Mouse (Mus musculus): ENCODE data around the gene Tusc2.
"Not testable (repeated sequence)": the region's sequence is repeated elsewhere in the genome, so short reads cannot be mapped to it uniquely, and the experiment has no call there.

The Tusc2 gene

GRCm38 (mm10) chr9:107568331-107569261 is 5.5 kb downstream of the Tusc2 start:
- in situ Hi-C loops (cut with MboI): no loop called here

GRCm38 (mm10) chr9:107569270-107569669 is 6.2 kb downstream of the Tusc2 start:
- in situ Hi-C loops (cut with MboI): no loop called here

- in situ Hi-C loops (cut with MboI): no loop called here
Measured at GRCm38 (mm10) chr9:107570016-107570415, 7.0 kb downstream of the Tusc2 start.

- in situ Hi-C loops (cut with MboI): no loop called here
Measured at GRCm38 (mm10) chr9:107570845-107571244, 7.8 kb downstream of the Tusc2 start.

- in situ Hi-C loops (cut with MboI): no loop called here
Measured at GRCm38 (mm10) chr9:107571534-107572326, 8.7 kb downstream of the Tusc2 start.

GRCm38 (mm10) chr9:107572327-107572662 is 9.2 kb downstream of the Tusc2 start:
- in situ Hi-C loops (cut with MboI): no loop called here

GRCm38 (mm10) chr9:107573774-107574173 is 10.7 kb downstream of the Tusc2 start:
- in situ Hi-C loops (cut with MboI): not testable (repeated sequence)

GRCm38 (mm10) chr9:107575579-107576356 is 12.7 kb downstream of the Tusc2 start:
- in situ Hi-C loops (cut with MboI): no loop called here

- in situ Hi-C loops (cut with MboI): no loop called here
Measured at GRCm38 (mm10) chr9:107576357-107577107, 13.5 kb downstream of the Tusc2 start, which contains the start of gene Hyal1. Gene Hyal1, plus strand, starts transcription at chr9:107576927.

- in situ Hi-C loops (cut with MboI): no loop called here
Measured at GRCm38 (mm10) chr9:107577871-107578270, 14.8 kb downstream of the Tusc2 start.

- in situ Hi-C loops (cut with MboI): no loop called here
Measured at GRCm38 (mm10) chr9:107578587-107578986, 15.5 kb downstream of the Tusc2 start, which contains the start of gene Naa80. Gene Naa80, plus strand, starts transcription at chr9:107578887.

- in situ Hi-C loops (cut with MboI): no loop called here
Measured at GRCm38 (mm10) chr9:107579023-107579900, 16.2 kb downstream of the Tusc2 start.

- in situ Hi-C loops (cut with MboI): no loop called here
Measured at GRCm38 (mm10) chr9:107580501-107581317, 17.7 kb downstream of the Tusc2 start, which contains the start of gene Hyal3. Gene Hyal3, plus strand, starts transcription at chr9:107580818.

- in situ Hi-C loops (cut with MboI): no loop called here
Measured at GRCm38 (mm10) chr9:107581584-107581983, 18.5 kb downstream of the Tusc2 start.

GRCm38 (mm10) chr9:107582509-107583062 is 19.5 kb downstream of the Tusc2 start:
- in situ Hi-C loops (cut with MboI): no loop called here

- in situ Hi-C loops (cut with MboI): no loop called here
Measured at GRCm38 (mm10) chr9:107583174-107583573, 20.1 kb downstream of the Tusc2 start.

GRCm38 (mm10) chr9:107586504-107586903 is 23.4 kb downstream of the Tusc2 start:
- in situ Hi-C loops (cut with MboI): no loop called here

- in situ Hi-C loops (cut with MboI): no loop called here
Measured at GRCm38 (mm10) chr9:107586974-107587832, 24.1 kb downstream of the Tusc2 start, which contains the start of gene Ifrd2. Gene Ifrd2, plus strand, starts transcription at chr9:107587642.
